Comparison of ENCODE assay signal across 11 mouse cellular contexts in genomic region chr12:49392041-49392390, GRCm38 (mm10). TPM values are rescaled to one million over a fixed set of nuclear protein-coding genes. Genes with fewer than 3 reads are reported as not detected.
A peak's percentile ranks its signal among the peaks of the same experiment; 100 is the strongest.
DNase-seq lines count a peak whose midpoint lies in the region; ATAC-seq and TF ChIP-seq lines count a peak whose summit lies in the region.
"Had no signal": no experiment of that assay in that cellular context is flagged by ENCODE, and none has a peak within 500 bp of the region (broad histone marks: within the 10 kb centered on the region; RNA-seq: fewer than 3 reads in every experiment).

No protein-coding gene starts in this region.

- DNase-seq in embryo, embryonic 10 days (ENCODE audit: low spot score): peak; percentile 14
- no peak for DNase-seq in embryo, embryonic 9.5 days (ENCODE audit: extremely low spot score)
- no peak for DNase-seq in lung, embryonic 14.5 days
- no peak for DNase-seq in lung, adult 18-20 months
- no peak for DNase-seq in layer of hippocampus, adult 9-10 months (ENCODE audit: low spot score)
- no peak for DNase-seq in thymus, postnatal 25 days

- peaks cover 78% of the 10 kb centered on the region for H3K27me3 ChIP-seq in lung, embryonic 14.5 days (ENCODE audit: insufficient read depth, low read length)
- peaks cover 75% of the 10 kb centered on the region for H3K27me3 ChIP-seq in hindbrain, embryonic 13.5 days
- H3K27me3 ChIP-seq in neural tube, embryonic 13.5 days: peaks cover 84% of the 10 kb centered on the region

- 4% methylated on average over 10 of the region's 10 CpGs for WGBS in lung, embryonic 14.5 days
- 2% methylated on average over 10 of the region's 10 CpGs for WGBS in hindbrain, embryonic 13.5 days
- WGBS in neural tube, embryonic 13.5 days: 2% methylated on average over 10 of the region's 10 CpGs

- no peak overlapping the region for H3K27ac ChIP-seq in lung, embryonic 14.5 days (ENCODE audit: low read depth)
- H3K27ac ChIP-seq in hindbrain, embryonic 13.5 days: no peak overlapping the region
- H3K27ac ChIP-seq in neural tube, embryonic 13.5 days (replicated peaks): no peak overlapping the region
- H3K27ac ChIP-seq: liver, embryonic 12.5 days had no signal

- H3K9me3 ChIP-seq in lung, embryonic 14.5 days (ENCODE audit: low read depth, low read length): no peaks in the 10 kb centered on the region
- H3K9me3 ChIP-seq in hindbrain, embryonic 13.5 days: no peaks in the 10 kb centered on the region
- no peaks in the 10 kb centered on the region for H3K9me3 ChIP-seq in neural tube, embryonic 13.5 days
- H3K9me3 ChIP-seq: liver, embryonic 12.5 days had no signal

- no peak overlapping the region for H3K9ac ChIP-seq in lung, embryonic 14.5 days
- H3K9ac ChIP-seq in hindbrain, embryonic 13.5 days: no peak overlapping the region
- no peak overlapping the region for H3K9ac ChIP-seq in neural tube, embryonic 13.5 days
- H3K9ac ChIP-seq: liver, embryonic 12.5 days had no signal

- H3K4me1 ChIP-seq in lung, embryonic 14.5 days (ENCODE audit: insufficient read depth): no peaks in the 10 kb centered on the region
- H3K4me1 ChIP-seq in hindbrain, embryonic 13.5 days (replicated peaks): peaks cover 6% of the 10 kb centered on the region
- H3K4me1 ChIP-seq in neural tube, embryonic 13.5 days (replicated peaks): peaks cover 6% of the 10 kb centered on the region
- H3K4me1 ChIP-seq: liver, embryonic 12.5 days had no signal

- peak overlapping the region; percentile 46; the same call in 1 of the 2 replicates for H3K4me2 ChIP-seq in lung, embryonic 14.5 days
- peak overlapping the region; percentile 47; the same call in 1 of the 2 replicates for H3K4me2 ChIP-seq in hindbrain, embryonic 13.5 days
- H3K4me2 ChIP-seq in neural tube, embryonic 13.5 days: peak overlapping the region; percentile 47; the same call in 1 of the 2 replicates

- no peak for TF ChIP-seq CTCF in lung, embryonic 14.5 days (IDR thresholded peaks at IDR 0.05; ENCODE audit: low read depth)

- no peak for ATAC-seq in lung, embryonic 14.5 days (ENCODE audit: insufficient read depth)
- ATAC-seq in hindbrain, embryonic 13.5 days (ENCODE audit: low FRiP score): no peak
- ATAC-seq in neural tube, embryonic 13.5 days (ENCODE audit: low read depth): no peak

- no peaks in the 10 kb centered on the region for H3K36me3 ChIP-seq in lung, embryonic 14.5 days (ENCODE audit: insufficient read depth)
- no peaks in the 10 kb centered on the region for H3K36me3 ChIP-seq in hindbrain, embryonic 13.5 days
- no peaks in the 10 kb centered on the region for H3K36me3 ChIP-seq in neural tube, embryonic 13.5 days
- H3K36me3 ChIP-seq: G1E; liver, embryonic 12.5 days had no signal

- peak overlapping the region; percentile 18; the same call in 1 of the 2 replicates for H3K4me3 ChIP-seq in lung, embryonic 14.5 days (ENCODE audit: low read depth, low read length)
- H3K4me3 ChIP-seq in hindbrain, embryonic 13.5 days: peak overlapping the region; percentile 25; the same call in 1 of the 2 replicates
- 0 out of 2 replicates have a peak overlapping the region, but pooled peaks have one; percentile 15 for H3K4me3 ChIP-seq in neural tube, embryonic 13.5 days
- H3K4me3 ChIP-seq: liver, embryonic 12.5 days had no signal

RNA-seq across cellular contexts. Expression of gene Gm43517, which starts 7.0 kb away (rescaled TPM):
- not detected in 2 replicates for polyA plus RNA-seq in lung, embryonic 14.5 days (2014; fragmentation: Nextera tagmentation; extraction: Ambion mirVana)
- polyA plus RNA-seq in hindbrain, embryonic 13.5 days (2015; fragmentation: Nextera tagmentation; extraction: Ambion mirVana): not detected in 2 replicates
- not detected in 2 replicates for polyA plus RNA-seq in neural tube, embryonic 13.5 days (2015; fragmentation: Nextera tagmentation; extraction: Ambion mirVana)
- polyA plus RNA-seq: G1E; heart, postnatal 0 days; liver, embryonic 12.5 days had no signal

RNA-seq across cellular contexts. Expression of gene Foxg1, which starts 9.6 kb away (rescaled TPM):
- 0.09 TPM in 1 of 2 replicates, not detected in the other for polyA plus RNA-seq in lung, embryonic 14.5 days (2014; fragmentation: Nextera tagmentation; extraction: Ambion mirVana)
- 0.40 and 0.44 TPM in 2 replicates for polyA plus RNA-seq in hindbrain, embryonic 13.5 days (2015; fragmentation: Nextera tagmentation; extraction: Ambion mirVana)
- polyA plus RNA-seq in neural tube, embryonic 13.5 days (2015; fragmentation: Nextera tagmentation; extraction: Ambion mirVana): 0.06 and 0.29 TPM in 2 replicates
- polyA plus RNA-seq: G1E; heart, postnatal 0 days; liver, embryonic 12.5 days had no signal
